ENCODE assay signal across 24 mouse cellular contexts in genomic region chr17:6738836-6739235, GRCm38 (mm10). TPM values are rescaled to one million over a fixed set of nuclear protein-coding genes. Genes with fewer than 3 reads are reported as not detected.
A peak's percentile ranks its signal among the peaks of the same experiment; 100 is the strongest.
DNase-seq lines count a peak whose midpoint lies in the region; ATAC-seq lines count a peak whose summit lies in the region.
"Had no signal": no experiment of that assay in that cellular context is flagged by ENCODE, and none has a peak within 500 bp of the region (broad histone marks: within the 10 kb centered on the region; RNA-seq: fewer than 3 reads in every experiment).

No protein-coding gene starts in this region.

- no peaks in the 10 kb centered on the region for H3K9me3 ChIP-seq in neural tube, embryonic 11.5 days (ENCODE audit: control insufficient read depth, low read length)
- H3K9me3 ChIP-seq in neural tube, embryonic 15.5 days (replicated peaks): no peaks in the 10 kb centered on the region
- H3K9me3 ChIP-seq: forebrain, embryonic 12.5 days; forebrain, embryonic 15.5 days; G1E; hindbrain, embryonic 12.5 days had no signal

- H3K9ac ChIP-seq in neural tube, embryonic 11.5 days (ENCODE audit: low read length): no peak overlapping the region
- no peak overlapping the region for H3K9ac ChIP-seq in neural tube, embryonic 15.5 days (replicated peaks)
- H3K9ac ChIP-seq: forebrain, embryonic 12.5 days; forebrain, embryonic 15.5 days; hindbrain, embryonic 12.5 days had no signal

- peaks cover 3% of the 10 kb centered on the region; the same call in 1 of the 2 replicates for H3K36me3 ChIP-seq in neural tube, embryonic 11.5 days (ENCODE audit: control insufficient read depth, insufficient read depth, low read length)
- peaks cover 6% of the 10 kb centered on the region; the same call in 1 of the 2 replicates for H3K36me3 ChIP-seq in neural tube, embryonic 15.5 days

- ATAC-seq in neural tube, embryonic 11.5 days (ENCODE audit: insufficient read depth, low FRiP score, low TSS enrichment): no peak
- ATAC-seq in neural tube, embryonic 15.5 days (ENCODE audit: low FRiP score): no peak
- ATAC-seq: forebrain, embryonic 15.5 days; hindbrain, embryonic 16.5 days; Patski had no signal

- H3K4me3 ChIP-seq in neural tube, embryonic 11.5 days (ENCODE audit: low read depth, low read length): no peak overlapping the region
- no peak overlapping the region for H3K4me3 ChIP-seq in neural tube, embryonic 15.5 days (replicated peaks)
- H3K4me3 ChIP-seq: forebrain, embryonic 12.5 days; forebrain, embryonic 15.5 days; heart, adult 2 months; hindbrain, embryonic 12.5 days had no signal

- intact Hi-C loops in heart, postnatal 25 days (cut with DNase I): no loop called here

- no peak overlapping the region for H3K4me2 ChIP-seq in neural tube, embryonic 11.5 days (ENCODE audit: low read depth)
- H3K4me2 ChIP-seq in neural tube, embryonic 15.5 days: no peak overlapping the region
- H3K4me2 ChIP-seq: forebrain, embryonic 12.5 days; forebrain, embryonic 15.5 days; heart, embryonic 11.5 days; hindbrain, embryonic 12.5 days had no signal

- H3K27ac ChIP-seq in neural tube, embryonic 11.5 days (ENCODE audit: low read depth, low read length): no peak overlapping the region
- no peak overlapping the region for H3K27ac ChIP-seq in neural tube, embryonic 15.5 days (replicated peaks)
- H3K27ac ChIP-seq: forebrain, embryonic 12.5 days; forebrain, embryonic 15.5 days; heart, adult 2 months; hindbrain, embryonic 12.5 days had no signal

- H3K27me3 ChIP-seq in neural tube, embryonic 11.5 days (ENCODE audit: control insufficient read depth, insufficient read depth, low read length): no peaks in the 10 kb centered on the region
- H3K27me3 ChIP-seq in neural tube, embryonic 15.5 days (replicated peaks): no peaks in the 10 kb centered on the region
- H3K27me3 ChIP-seq: CH12.LX; forebrain, embryonic 12.5 days; forebrain, embryonic 15.5 days; hindbrain, embryonic 12.5 days; Patski had no signal

- peaks cover 14% of the 10 kb centered on the region; the same call in 1 of the 2 replicates for H3K4me1 ChIP-seq in neural tube, embryonic 11.5 days (ENCODE audit: control insufficient read depth, insufficient read depth, low read length)
- H3K4me1 ChIP-seq in neural tube, embryonic 15.5 days: peaks cover 21% of the 10 kb centered on the region

- DNase-seq in heart, adult 11 months: peak; percentile 64
- DNase-seq in heart, postnatal 25 days (ENCODE audit: low spot score): no peak
- peak; percentile 2 for DNase-seq in kidney, adult 18-20 months
- no peak for DNase-seq in kidney, postnatal 36 days
- DNase-seq in neural tube, embryonic 11.5 days (ENCODE audit: low spot score): peak; percentile 7
- DNase-seq in urinary bladder, postnatal 4 days (ENCODE audit: low spot score in 2 of 2): peak; percentile 7 to 29
- DNase-seq in urinary bladder, postnatal 36 days (ENCODE audit: low spot score in 2 of 2): no peak
- DNase-seq: adrenal gland, postnatal 10 days; adrenal gland, postnatal 36 days; cerebellum, adult 18-20 months; cerebellum, adult 9-10 months; cerebellum, postnatal 14 days; gastrocnemius, postnatal 25 days; heart, adult 2 months; heart, postnatal 4 days had no signal

- 86% methylated on average over 7 of the region's 7 CpGs for WGBS in neural tube, embryonic 11.5 days
- 86% methylated on average over 7 of the region's 7 CpGs for WGBS in neural tube, embryonic 15.5 days

RNA-seq across cellular contexts. Expression of gene Ezr, which starts 43.7 kb away (rescaled TPM):
- total RNA-seq in heart, postnatal 25 days (2021): 10 to 100 TPM; 39.3 to 43.6 TPM
- 63.4 and 74.3 TPM in 2 replicates for polyA plus RNA-seq in neural tube, embryonic 11.5 days (2014; fragmentation: Nextera tagmentation; extraction: Ambion mirVana)
- polyA plus RNA-seq in neural tube, embryonic 15.5 days (2015; fragmentation: Nextera tagmentation; extraction: Ambion mirVana): 48.0 and 90.3 TPM in 2 replicates

Comparison
In these comparisons a context has a peak if more than half of its experiments do, and no peak if none do; other contexts are left out.
1. DNase-seq: peak in heart, adult 11 months (single experiment), kidney, adult 18-20 months (single experiment), neural tube, embryonic 11.5 days (single experiment) and urinary bladder, postnatal 4 days (2 of 2); none in heart, postnatal 25 days (single experiment), kidney, postnatal 36 days (0 of 2) and urinary bladder, postnatal 36 days (0 of 2).